Mouse (Mus musculus): Measurements from ENCODE around the gene Cnp. TPM values are rescaled to one million over a fixed set of nuclear protein-coding genes. Genes with fewer than 3 reads are reported as not detected.

The Cnp gene
- polyA plus RNA-seq, 1 experiment from 2014 or later, result 167 TPM

DNA sequence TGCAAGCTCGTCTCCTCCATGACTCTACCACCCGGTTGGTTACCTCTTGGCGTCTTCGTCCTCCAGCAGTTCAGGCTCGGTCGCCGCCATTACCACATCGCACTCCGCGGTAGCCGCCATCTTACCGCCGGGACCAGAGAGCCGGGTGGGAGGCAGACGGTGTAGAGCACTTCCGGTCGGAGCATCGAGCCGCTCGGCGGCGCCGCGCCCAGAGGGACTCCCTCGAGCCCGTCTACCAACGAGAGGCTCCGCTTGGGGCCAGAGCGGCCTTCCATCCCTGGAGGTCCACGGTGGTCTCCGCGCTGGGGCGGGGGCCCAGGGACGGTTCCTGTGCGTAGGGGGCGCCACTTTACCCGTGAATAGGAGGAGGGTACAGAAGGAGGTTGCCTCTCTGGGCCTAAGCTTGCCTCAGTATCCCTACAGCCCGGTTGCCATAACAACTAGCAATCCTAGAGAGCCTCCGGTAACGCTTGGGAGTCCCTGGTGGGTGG, 44.8 kb downstream of the Cnp start:
- peak; percentile 97 for DNase-seq (ENCODE audit: low spot score)

DNA sequence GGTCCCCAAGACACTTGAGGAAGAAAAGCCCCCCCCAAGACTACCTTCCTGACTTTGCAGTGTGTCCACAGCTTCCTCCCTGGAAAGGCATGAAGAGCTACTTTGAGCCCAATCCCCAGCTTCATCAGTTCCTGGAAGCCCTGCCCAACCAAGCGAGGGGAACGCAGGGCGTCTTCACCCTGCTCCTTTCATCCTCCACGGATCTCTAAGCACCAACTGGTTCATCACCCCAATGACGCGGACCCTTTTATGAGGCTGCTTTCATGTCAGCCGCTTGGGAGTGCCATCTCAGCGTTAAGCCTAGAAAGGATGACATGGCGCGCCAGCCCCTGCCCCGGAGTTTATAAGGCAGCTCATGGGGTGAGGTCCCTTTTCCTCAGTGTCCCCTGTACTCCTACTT, 45.3 kb downstream of the Cnp start, which contains the start of gene Dnajc7:
Gene Dnajc7, minus strand, starts transcription at position 187 of the 400 bp plus-strand sequence.
- DNase-seq (ENCODE audit: low spot score), result peak; percentile 81

DNA sequence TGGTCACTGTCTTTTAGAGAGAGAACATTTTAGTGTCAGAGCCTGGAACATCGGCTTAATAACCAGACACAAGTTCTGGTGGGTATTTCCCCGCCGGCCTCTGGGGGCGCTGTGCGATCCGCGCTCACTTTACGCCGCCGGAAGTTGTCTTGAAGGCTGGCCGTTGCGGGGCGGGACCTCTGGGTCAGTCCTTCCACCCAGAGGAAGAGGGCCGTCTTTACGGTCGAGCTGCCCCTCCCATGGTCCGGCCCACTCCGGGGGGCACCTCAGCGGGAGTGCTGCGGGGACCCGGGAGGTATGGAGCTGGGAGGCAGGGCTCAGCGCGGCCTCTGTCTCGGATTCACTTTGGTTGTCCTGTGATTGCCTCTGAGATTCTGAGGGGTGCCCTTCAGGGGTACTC, 48.0 kb downstream of the Cnp start:
- DNase-seq (ENCODE audit: low spot score), result peak; percentile 91

DNA sequence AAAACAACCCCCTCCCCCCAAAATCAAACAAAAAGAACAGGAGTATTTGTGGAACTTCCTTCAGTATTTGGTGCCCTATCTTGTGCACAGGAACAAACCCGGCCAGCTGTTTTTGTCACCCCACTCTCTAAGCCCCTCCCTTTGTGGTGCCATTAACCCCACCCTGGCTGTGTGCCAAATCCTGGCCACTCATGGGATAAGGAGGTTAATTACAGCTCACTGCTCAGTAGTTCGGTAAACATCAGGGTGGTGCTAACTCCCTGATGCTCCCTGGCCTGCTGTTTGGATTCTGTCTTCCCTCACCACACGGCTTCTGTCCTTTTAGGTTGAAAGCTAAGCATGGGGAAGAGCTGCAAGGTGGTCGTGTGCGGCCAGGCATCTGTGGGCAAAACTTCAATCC, 49.2 kb downstream of the Cnp start:
- DNase-seq (ENCODE audit: low spot score), result no peak

DNA sequence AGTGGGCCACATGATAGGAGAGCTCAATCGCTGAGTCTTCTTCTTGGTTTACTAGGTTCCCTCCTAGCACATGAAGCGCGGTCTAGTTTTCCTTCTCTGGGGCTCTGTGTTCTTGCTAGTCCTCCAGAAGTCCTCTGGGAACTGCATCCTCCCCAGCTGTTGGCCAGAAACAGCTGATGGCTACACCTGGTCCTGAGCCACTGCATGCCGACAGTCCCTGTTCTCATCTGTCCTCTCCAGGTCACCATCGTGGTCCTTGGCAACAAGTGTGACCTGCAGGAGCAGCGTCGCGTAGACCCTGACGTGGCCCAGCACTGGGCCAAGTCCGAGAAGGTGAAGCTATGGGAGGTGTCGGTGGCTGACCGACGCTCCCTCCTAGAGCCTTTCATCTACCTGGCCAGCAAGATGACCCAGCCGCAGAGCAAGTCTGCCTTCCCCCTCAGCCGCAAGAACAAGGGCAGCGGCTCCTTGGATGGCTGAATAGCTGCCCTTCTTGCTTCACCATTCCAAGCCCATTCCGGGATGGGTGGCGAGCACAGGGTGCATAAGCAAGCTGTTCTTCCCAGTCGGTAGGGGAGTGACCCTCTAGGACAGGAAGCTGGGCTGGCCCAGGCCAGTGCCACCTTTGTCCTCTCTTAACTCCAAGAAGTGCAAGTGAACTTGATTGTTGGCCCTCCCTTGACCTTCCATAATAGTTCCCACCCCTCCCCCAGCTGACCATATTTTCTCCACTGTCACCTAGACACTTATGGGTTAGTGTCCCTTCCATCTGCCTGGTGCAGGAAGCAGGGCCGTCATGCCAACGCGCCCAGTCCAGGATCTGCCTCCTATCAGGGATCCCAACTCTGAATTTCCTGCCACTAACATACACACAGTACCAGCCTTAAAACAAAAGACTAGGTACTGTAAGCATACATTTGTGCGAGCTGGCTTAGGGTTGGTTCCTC, 51.3 kb downstream of the Cnp start:
- no peak for DNase-seq (ENCODE audit: low spot score)

DNA sequence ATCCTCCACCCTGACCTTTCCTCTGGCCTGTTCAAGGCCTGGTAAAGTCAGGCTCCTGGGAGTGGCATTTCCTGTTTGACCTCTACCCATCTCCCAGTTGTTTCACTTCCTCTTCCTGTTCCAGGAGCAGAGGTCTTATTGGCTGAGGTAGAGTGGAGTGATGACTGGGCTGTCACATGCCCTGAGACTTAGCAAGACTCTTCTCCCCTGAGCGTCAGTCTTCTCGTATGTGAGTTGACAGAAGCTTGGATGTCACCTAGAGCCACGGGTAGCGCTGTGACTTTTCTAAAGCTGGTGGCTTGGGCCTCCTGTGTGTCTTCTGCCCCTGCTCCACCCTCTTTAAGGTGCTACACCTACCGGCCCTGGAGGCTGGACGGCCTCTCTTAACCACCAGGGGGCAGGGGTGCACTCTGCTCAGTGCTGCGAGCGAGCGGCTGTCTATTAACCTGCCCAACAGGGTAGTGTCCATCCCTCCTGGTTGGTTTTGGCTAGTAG, 52.0 kb downstream of the Cnp start:
- DNase-seq (ENCODE audit: low spot score), result peak; percentile 56

DNA sequence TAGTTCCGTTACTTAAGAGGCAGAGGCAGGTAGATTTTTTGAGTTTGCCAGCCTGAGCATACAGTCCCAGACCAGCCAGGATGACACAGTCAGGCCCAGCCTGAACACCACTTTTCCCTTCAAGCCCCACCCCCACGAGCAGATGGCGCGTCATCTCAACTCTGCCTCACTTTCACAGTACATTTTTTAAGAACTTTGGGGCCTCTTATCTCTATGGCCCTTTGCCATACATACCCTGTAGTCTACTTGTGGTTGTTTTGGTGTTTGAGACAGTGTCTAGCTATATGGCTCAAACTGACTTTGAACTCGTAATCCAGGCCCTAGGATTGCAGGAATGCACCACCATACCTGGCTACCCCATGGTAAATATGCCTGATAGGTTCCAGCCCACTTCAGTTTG, 53.4 kb downstream of the Cnp start:
- no peak for DNase-seq (ENCODE audit: low spot score)

DNA sequence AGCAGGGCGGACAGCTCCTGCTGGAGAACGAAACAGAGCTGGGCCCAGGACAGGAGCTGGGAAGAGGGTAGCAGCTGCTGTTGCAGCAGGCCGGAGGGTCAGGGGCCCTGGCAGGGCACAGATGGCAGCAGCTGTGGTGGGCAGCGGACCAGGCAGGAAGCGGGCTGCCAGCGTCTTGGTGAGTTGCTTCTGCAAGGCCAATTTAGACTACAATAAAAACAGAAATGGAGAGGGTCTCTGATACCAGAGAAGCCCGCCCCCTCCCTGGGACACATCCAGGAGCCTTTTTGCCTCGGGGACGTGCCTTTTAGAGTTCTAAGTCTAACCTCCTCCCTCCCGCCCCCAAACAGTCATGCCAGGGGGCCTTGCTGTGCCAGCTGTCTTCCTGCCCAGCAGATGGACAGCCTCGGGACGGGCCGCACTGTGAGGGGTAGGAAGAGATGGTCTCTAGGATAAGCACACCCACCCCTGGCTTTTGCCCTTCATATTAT, 54.2 kb downstream of the Cnp start:
- DNase-seq (ENCODE audit: low spot score), result no peak

DNA sequence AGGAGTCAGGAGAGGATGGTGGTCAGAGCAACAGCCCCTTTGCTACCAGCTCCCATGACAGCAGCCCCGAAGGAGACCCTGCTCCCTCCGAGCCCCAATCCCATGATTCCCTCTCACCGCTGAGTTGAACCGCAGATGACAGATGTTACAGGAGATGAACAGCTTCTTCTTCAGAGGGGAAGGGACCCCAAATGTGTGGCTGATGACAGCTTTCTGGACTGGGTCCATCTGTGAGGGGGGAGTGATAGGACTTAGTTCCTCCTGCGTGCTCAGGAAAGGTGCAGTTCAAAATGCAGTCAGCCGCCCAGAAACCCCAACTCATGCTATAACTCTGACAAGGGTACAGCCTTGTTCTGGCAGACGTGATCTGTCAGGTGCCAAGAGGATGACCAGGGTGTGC, 59.8 kb downstream of the Cnp start:
- no peak for DNase-seq (ENCODE audit: low spot score)

DNA sequence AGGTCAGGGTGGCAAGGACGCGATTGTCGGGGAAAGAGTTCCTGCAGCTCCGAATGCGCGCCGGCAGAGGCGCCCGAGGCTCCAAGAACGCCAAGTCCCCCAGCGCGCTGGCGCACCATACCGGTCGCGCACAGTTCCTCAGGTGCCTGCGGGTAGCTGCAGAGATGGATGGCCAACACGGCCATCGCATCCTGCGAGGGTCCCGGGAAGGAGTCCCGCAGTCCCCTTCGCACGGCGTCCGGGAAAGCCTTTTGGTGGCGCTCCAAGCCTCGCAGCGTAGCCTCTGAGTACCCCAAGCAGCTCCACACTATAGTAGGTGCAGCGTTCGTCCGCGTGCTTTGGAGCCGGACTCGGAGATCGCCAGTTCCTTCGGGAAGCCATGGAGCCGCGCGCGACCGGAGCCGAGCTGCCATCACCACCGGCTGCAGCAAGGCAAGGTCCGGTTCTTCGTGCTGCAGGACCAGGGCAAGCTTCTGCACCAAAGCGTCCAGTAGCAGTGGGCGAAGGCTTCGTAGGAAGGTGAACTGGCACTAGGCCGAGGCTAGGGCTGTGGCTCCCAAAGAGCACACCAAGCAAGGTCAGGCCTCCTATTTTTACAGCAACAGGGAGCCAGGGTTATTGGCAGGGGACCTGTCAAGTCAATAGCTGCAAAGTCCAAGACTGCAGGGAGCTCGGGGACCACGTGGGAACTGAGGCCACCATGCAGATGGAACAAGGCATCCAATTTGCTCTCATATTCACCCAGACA, 65.6 kb downstream of the Cnp start:
- peak; percentile 55 for DNase-seq (ENCODE audit: low spot score)

Other genes starting within 250 kb of the Cnp start
- gene Gast, start 240.5 kb upstream of the Cnp start, polyA plus RNA-seq (2015; fragmentation: Nextera tagmentation; extraction: Ambion mirVana), result 1.9 and 2.1 TPM in 2 replicates
- 1.7 and 2.0 TPM in 2 replicates for gene Hap1, start 218.8 kb upstream of the Cnp start, polyA plus RNA-seq (2015; fragmentation: Nextera tagmentation; extraction: Ambion mirVana)
- gene Jup, start 177.1 kb upstream of the Cnp start, polyA plus RNA-seq (2015; fragmentation: Nextera tagmentation; extraction: Ambion mirVana), result 94.2 and 95.3 TPM in 2 replicates
- 14.8 and 15.3 TPM in 2 replicates for gene P3h4, start 160.1 kb upstream of the Cnp start, polyA plus RNA-seq (2015; fragmentation: Nextera tagmentation; extraction: Ambion mirVana)
- 12.2 and 16.4 TPM in 2 replicates for gene Fkbp10, start 159.2 kb upstream of the Cnp start, polyA plus RNA-seq (2015; fragmentation: Nextera tagmentation; extraction: Ambion mirVana)
- gene Nt5c3b, start 133.1 kb upstream of the Cnp start, polyA plus RNA-seq (2015; fragmentation: Nextera tagmentation; extraction: Ambion mirVana), result 147 TPM in 2 replicates
- 0.39 and 0.55 TPM in 2 replicates for gene Klhl10, start 133.0 kb upstream of the Cnp start, polyA plus RNA-seq (2015; fragmentation: Nextera tagmentation; extraction: Ambion mirVana)
- 5.3 and 5.4 TPM in 2 replicates for gene Klhl11, start 102.2 kb upstream of the Cnp start, polyA plus RNA-seq (2015; fragmentation: Nextera tagmentation; extraction: Ambion mirVana)
- 99.2 and 109 TPM in 2 replicates for gene Acly, start 46.9 kb upstream of the Cnp start, polyA plus RNA-seq (2015; fragmentation: Nextera tagmentation; extraction: Ambion mirVana)
- 0.56 and 0.57 TPM in 2 replicates for gene Ttc25, start 29.3 kb upstream of the Cnp start, polyA plus RNA-seq (2015; fragmentation: Nextera tagmentation; extraction: Ambion mirVana)
- gene Nkiras2, start 44.3 kb downstream of the Cnp start, polyA plus RNA-seq (2015; fragmentation: Nextera tagmentation; extraction: Ambion mirVana), result 39.7 and 41.2 TPM in 2 replicates
- 191 and 202 TPM in 2 replicates for gene Dnajc7, start 45.3 kb downstream of the Cnp start, polyA plus RNA-seq (2015; fragmentation: Nextera tagmentation; extraction: Ambion mirVana)
- gene Zfp385c, start 117.6 kb downstream of the Cnp start, polyA plus RNA-seq (2015; fragmentation: Nextera tagmentation; extraction: Ambion mirVana), result 0.12 TPM in 1 of 2 replicates, not detected in the other
- 10.2 and 10.7 TPM in 2 replicates for gene Dhx58, start 129.4 kb downstream of the Cnp start, polyA plus RNA-seq (2015; fragmentation: Nextera tagmentation; extraction: Ambion mirVana)
- 33.2 and 39.3 TPM in 2 replicates for gene Kat2a, start 137.6 kb downstream of the Cnp start, polyA plus RNA-seq (2015; fragmentation: Nextera tagmentation; extraction: Ambion mirVana)
- gene Hspb9, start 138.9 kb downstream of the Cnp start, polyA plus RNA-seq (2015; fragmentation: Nextera tagmentation; extraction: Ambion mirVana), result 0.18 TPM in 1 of 2 replicates, not detected in the other
- 35.8 and 38.6 TPM in 2 replicates for gene Rab5c, start 163.3 kb downstream of the Cnp start, polyA plus RNA-seq (2015; fragmentation: Nextera tagmentation; extraction: Ambion mirVana)
- gene Kcnh4, start 185.0 kb downstream of the Cnp start, polyA plus RNA-seq (2015; fragmentation: Nextera tagmentation; extraction: Ambion mirVana), result 0.03 TPM in 1 of 2 replicates, not detected in the other
- gene Hcrt, start 188.0 kb downstream of the Cnp start, polyA plus RNA-seq (2015; fragmentation: Nextera tagmentation; extraction: Ambion mirVana), result 0.34 and 0.54 TPM in 2 replicates
- 2.4 and 2.7 TPM in 2 replicates for gene Ghdc, start 196.1 kb downstream of the Cnp start, polyA plus RNA-seq (2015; fragmentation: Nextera tagmentation; extraction: Ambion mirVana)